Mouse (Mus musculus): ENCODE measurements around the gene Ephb1. TPM values are rescaled to one million over a fixed set of nuclear protein-coding genes. Genes with fewer than 3 reads are reported as not detected.

The Ephb1 gene
- total RNA-seq (2014; fragmentation: Nextera tagmentation) (not detected in 2 replicates), total RNA-seq (2017) (not detected in 2 replicates)

DNA sequence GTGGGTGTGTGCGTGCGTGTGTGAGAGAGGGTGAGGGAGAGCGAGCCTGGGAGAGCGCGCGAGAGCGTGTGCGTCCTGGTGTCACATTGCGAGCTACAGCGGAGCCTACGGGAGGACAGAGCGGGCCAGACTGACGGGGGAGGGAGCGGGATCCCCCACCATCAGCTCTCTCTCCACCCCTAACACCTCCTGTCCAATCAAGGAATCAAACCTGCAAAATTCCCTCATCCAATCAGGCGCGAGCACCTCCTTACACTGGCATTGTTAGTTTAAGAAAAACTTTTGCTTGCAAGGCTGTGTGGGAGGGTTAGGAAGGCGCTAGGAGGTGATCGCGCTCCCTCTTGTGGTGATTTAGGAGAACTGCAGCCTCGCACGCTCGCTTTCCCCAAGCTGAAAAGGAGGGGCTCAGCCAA lies at the start of gene Ephb1:
TSS of gene Ephb1 (minus strand) at position 133 of the 413 bp plus-strand sequence.
- peak; percentile 85 for ATAC-seq (replicated peaks; ENCODE audit: poor library complexity, severe bottlenecking)

DNA sequence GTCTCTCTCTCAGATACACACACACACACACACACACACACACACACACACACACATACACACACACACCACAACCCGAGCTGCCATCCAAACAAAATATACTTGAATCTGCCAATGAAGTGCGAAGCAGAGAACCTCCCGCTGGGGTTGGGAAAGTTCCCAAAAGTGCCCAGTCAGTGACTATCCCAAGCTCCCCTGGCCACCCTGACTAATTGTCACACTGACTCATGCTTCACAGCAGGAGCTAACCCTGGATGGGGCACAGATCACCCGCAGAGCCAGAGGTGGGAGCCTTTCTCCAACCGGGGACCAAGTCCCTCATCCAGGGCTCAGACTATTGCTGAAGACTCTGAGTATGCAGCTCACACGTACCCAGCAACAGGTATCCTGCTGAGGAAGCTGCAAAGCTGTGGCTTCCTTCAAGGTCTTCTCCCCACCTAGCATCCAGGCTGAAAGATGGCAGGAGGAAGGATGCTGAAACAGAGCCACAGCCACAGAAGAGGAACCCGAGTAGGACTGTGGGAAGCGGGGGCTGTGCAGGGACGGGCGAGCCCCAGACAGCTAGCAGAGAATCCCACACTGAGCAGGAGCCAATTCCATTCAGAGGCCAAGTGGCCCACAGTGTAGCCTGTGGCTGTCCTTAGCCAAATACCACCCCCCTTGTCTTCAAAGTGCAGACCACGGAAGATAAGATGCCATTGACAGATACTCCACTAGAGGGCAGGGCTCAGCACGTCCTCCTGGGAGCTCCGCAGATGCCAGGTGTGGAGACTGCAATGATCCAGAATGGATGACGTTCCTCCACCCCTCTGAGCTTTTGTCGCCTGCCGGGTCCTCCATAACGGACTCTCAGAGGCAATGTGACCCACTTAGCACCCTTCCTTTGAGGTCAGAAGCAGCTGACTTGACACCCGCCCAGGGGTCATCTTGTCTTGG lies 48.9 kb upstream of the Ephb1 start:
- peak; percentile 75 for ATAC-seq (replicated peaks; ENCODE audit: poor library complexity, severe bottlenecking)

DNA sequence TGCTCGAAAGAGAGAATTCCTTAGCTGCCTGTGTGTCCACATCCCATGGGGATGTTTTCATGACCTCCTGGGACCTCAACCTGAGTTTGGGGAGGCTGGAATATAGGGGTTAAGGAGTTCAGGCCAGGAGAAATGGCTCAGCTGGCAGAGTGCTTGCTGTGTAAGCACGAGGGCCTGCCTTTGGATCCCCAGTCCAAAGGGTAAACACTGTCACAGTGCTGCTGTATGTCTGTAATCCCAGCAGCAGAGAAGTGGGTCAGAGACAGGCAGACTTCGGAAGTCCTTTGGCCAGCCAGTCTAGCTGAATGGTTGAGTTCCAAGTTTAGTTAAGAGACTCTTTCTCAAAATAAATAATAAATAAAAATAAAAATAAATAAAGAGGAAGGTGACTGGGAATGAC lies 48.2 kb upstream of the Ephb1 start:
- ATAC-seq (replicated peaks; ENCODE audit: poor library complexity, severe bottlenecking), result no peak

DNA sequence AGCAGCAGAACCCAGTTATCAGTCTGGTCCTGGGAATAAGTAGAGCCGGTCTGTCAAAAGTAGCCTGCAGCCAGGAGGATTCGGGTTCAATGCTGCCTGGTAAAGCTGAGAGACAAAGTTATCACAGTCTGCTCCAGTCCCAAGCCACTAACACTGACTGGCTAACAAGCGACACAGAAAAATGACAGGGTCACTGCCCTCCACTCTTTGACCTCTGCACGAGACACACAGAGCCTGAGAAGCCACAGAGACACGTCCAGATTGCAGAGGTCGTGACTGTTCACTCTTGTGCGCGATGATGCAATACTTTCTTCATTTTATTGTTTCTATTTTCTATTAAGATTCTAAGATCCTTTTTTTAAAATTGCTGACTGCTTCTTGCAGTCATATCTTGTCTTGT lies 33.8 kb upstream of the Ephb1 start:
- no peak for ATAC-seq (replicated peaks; ENCODE audit: poor library complexity, severe bottlenecking)

GRCm38 (mm10) chr9:102386816-102387215 lies 32.3 kb upstream of the Ephb1 start:
- ATAC-seq (replicated peaks; ENCODE audit: poor library complexity, severe bottlenecking), result no peak

DNA sequence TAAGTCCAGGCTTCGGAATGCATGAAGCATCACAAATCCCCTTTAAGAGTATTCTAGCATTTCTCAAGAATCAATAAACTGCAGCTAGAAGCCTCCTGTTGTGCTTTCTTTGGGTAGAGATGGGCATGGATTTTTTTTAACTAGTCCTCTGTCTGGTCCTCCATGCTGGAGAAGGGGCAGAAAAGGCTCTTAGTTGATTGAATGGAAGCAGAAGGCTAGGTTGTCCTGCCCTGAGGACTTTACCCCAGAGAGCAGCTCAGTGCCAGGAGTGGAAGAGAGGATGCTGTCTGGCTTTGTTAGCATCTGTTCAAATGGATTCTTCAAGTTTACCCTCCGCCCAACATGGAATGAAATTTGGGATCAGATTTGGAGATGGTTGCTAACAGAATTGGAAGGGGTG lies 25.7 kb upstream of the Ephb1 start:
- no peak for ATAC-seq (replicated peaks; ENCODE audit: poor library complexity, severe bottlenecking)

- no peak for ATAC-seq (replicated peaks; ENCODE audit: poor library complexity, severe bottlenecking)
Measured at GRCm38 (mm10) chr9:102374661-102375060, 20.2 kb upstream of the Ephb1 start.

DNA sequence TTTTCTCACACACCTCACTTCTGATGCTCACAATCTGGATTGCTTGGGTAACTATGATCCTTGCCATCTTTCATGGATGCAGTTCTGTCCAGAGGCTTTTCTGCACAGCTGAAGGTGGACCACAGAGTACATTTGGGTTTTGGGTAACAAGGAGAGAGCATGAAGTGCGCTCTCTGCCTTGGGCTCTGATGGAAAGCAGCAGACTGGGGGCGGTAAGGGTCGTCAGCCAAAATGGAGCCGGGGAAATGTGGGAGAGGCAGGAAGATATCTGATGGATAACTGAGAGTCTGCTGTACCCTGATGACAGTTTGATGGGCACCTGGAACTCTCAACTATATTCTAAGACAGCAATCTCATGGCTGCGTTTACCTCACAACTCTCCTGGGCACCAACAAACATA lies 19.4 kb upstream of the Ephb1 start:
- no peak for ATAC-seq (replicated peaks; ENCODE audit: poor library complexity, severe bottlenecking)

- no peak for ATAC-seq (replicated peaks; ENCODE audit: poor library complexity, severe bottlenecking)
Measured at GRCm38 (mm10) chr9:102371936-102372335, 17.4 kb upstream of the Ephb1 start.

- ATAC-seq (replicated peaks; ENCODE audit: poor library complexity, severe bottlenecking), result no peak
Measured at GRCm38 (mm10) chr9:102371036-102371770, 16.7 kb upstream of the Ephb1 start.

- ATAC-seq (replicated peaks; ENCODE audit: poor library complexity, severe bottlenecking), result no peak
Measured at GRCm38 (mm10) chr9:102370141-102370540, 15.6 kb upstream of the Ephb1 start.

DNA sequence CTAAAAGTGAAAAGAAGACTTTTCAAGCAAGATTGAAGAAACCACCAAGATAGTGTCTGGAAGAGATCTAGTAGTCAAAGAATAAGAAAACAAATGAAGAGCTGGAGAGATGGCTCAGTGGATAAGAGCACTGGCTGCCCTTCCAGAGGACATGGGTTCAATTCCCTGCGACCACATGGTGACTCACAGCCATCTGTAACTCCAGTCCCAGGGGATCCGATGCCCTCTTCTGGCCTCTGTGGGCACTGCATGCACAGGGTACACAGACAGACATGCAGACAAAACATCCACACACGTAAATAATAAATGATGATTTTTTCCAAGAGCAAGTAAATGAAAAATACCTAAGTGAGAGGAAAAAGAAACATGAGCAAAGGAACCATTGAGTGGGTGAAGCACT lies 14.6 kb upstream of the Ephb1 start:
- ATAC-seq (replicated peaks; ENCODE audit: poor library complexity, severe bottlenecking), result no peak

- no peak for ATAC-seq (replicated peaks; ENCODE audit: poor library complexity, severe bottlenecking)
Measured at GRCm38 (mm10) chr9:102367796-102368195, 13.3 kb upstream of the Ephb1 start.

GRCm38 (mm10) chr9:102365536-102365935 lies 11.0 kb upstream of the Ephb1 start:
- ATAC-seq (replicated peaks; ENCODE audit: poor library complexity, severe bottlenecking), result no peak

DNA sequence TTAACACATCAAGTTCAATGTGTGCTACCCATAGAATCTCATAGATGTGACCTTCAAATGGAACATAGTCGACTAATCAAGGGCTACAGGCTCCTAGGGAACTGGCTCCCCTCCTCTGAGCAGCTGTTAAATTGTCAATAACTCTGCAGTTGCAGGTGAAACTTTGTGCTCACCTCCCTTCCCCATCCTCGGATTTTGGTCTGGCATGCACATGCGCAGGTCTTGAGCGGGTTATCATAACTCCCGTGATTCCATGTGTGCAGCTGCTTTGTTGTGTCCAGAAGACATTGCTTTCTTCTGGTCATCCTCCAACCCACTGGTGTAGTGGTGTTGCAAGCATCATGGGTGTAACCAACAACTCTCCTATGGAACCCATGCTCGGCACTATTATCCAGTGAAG lies 4.8 kb upstream of the Ephb1 start:
- no peak for ATAC-seq (replicated peaks; ENCODE audit: poor library complexity, severe bottlenecking)

DNA sequence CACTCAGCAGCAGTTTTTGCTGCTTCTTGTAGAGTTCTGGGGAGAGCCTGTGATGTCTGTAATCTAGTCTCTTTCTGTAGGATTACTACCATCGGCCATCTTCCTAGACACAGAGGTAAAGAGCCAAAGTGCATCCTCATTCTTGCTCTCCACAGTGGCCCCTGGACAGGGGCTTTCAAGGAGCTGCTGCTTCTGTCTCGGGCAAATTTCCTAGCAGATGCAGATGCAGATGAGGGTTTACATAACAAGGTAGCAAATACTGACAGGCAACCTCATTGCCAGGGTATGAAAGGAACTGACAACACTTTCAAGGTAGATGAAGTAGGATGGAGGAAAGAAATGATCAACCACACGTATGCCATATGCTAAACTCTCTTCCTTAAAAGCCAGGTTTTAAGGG lies 4.2 kb upstream of the Ephb1 start:
- no peak for ATAC-seq (replicated peaks; ENCODE audit: poor library complexity, severe bottlenecking)

DNA sequence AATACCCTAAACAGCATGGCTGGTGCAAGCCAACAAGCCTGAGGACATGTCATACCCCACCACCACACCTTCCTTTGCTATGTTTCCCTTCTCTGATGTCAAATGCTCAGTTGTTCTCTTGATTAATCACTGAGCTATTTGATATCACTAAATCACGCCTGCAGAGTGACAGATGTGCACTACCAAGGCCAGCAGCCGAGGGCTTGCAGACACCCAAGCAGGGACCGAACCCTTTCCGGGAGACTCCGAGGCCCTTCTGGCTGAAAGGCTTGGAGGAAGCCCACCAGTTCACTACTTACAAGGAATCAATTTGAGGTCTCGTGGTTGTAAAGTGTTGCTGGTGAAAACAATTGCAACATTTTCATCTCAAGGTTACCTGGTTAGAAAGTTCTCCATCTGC lies 3.5 kb upstream of the Ephb1 start:
- ATAC-seq (replicated peaks; ENCODE audit: poor library complexity, severe bottlenecking), result no peak

- ATAC-seq (replicated peaks; ENCODE audit: poor library complexity, severe bottlenecking), result no peak
Measured at GRCm38 (mm10) chr9:102356516-102356915, 2.0 kb upstream of the Ephb1 start.

DNA sequence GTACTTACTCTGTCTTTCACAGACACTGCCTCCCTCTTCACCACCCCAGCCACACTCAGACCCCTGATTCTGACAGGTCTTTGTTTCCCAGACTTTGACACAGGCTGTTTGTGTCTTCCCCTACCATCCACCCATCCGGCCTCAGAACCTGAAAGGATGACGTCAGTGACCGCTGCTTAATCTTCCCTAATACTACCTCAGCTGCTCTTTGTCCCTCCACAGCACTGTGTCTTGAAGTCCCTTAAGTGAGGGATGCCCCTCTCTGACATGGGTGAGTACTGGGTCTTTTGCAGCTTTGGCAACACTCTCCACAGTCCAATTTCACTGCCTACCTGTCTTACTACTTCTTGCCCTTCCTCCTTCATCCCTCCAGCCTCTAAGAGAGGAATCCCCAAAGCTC lies 1.2 kb upstream of the Ephb1 start:
- no peak for ATAC-seq (replicated peaks; ENCODE audit: poor library complexity, severe bottlenecking)

DNA sequence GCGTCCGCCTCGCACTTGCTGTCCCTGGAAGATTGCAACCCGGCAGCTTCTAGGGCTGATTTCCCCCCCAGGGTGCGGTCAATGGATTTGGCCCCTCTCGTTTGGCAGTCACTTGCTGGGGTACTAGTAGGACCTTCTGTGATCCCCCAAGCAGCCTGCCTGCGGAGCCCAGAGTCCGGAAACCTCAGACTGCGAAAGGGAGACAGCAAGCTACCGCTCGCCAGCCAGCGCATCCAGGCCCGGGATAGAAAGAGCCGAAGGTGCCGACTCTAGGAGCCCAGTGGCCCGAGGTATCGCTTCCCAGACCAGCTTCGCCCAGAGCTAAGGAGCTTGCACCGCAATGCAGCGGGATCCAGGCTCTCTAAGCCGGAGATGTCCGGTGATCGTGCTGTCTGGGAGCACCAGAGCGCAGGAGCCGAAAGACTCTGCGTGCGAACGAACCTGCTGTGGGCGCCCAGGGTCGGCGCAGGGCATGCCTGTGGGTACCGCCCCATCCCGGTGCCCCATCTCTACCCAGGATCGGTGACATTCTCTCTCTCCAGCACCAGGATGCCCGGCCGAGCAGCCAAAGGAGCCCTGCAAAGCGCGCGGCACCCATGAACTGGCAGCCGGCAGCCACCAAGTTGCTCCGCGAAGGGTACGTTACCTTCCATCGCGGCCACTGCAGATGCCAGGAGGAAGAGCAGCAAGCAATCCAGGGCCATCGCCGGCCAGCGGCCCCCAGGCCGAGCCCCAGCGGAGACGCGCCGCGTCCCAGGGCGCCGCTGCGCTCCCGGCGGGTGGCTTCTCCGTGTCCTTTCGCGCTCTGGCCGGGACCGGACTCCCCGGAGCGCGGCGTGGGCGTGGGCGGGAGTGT lies 629 bp downstream of the Ephb1 start:
- peak; percentile 12; the same call in 1 of the 2 replicates for ATAC-seq (replicated peaks; ENCODE audit: poor library complexity, severe bottlenecking)

Data from granulocyte monocyte progenitor cell, adult 5-6 weeks (primary cell).